Mouse (Mus musculus) fibroblast of lung, adult 2 months (primary cell): ENCODE measurements around the gene C2cd5.

Experiments
- DNase-seq: peaks from one replicate; pipeline ENCODE4 v3.0.0-alpha.2; 2011; ENCODE audit warnings: low read depth

The C2cd5 gene

DNA sequence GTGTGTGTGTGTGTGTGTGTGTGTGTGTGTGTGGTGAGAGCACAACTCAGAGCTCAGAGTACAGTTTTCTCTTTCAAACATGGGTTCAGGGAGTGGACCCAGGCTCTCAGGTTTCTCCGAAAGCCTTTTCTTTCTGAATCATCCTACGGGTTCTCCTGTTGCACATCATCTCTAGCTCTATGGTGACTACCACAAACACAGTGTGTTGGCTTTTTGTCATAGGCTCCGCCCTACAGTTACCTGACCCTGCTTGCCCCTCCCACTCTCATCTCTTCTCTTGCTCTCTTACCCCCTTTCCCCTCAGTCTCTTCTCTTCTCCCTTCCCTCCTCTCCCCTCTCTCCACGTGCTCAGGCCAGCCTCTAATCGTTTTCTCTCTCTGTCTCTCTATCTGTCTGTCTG lies 15.6 kb upstream of the C2cd5 start:
- DNase-seq, result no peak

DNA sequence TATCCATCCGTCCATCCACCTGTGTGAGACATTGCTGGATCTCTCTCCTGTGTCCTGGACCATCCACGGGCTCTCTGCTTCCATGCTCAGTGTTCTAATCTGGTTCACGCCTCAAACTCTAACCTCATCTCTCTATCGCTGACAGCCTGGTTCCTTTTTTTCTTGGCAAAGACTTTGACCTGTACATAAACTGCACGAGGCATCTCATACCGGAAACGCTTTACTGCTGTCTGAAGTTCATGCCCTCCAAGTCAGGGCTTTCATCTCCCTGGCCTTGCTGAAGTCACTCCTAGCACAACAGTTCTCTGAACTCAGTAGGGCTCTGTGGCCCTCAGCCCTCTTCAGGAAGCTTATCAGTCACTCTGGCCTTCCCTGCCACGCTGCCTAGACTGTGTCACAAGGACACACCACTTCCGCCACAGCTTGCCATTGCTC lies 15.1 kb upstream of the C2cd5 start:
- no peak for DNase-seq

DNA sequence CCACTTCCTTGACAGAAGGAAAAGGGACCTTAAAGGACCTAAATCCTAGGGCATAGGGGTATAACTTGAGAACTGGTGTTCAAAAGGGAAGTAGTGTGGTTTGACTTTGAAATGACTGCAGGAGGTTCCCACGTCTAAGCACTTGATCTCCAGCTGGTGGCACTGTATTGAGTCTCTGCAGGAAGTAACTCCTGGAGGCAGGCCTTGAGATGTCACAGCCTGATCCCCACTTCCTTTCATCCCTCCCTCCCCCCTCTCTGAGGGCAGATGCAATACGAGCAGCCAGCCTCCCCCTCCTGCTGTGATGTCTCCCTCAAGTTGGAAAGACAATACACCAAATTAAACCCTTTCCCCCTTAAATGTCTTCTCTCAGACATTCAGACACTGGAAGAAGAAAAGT lies 14.6 kb upstream of the C2cd5 start:
- no peak for DNase-seq

DNA sequence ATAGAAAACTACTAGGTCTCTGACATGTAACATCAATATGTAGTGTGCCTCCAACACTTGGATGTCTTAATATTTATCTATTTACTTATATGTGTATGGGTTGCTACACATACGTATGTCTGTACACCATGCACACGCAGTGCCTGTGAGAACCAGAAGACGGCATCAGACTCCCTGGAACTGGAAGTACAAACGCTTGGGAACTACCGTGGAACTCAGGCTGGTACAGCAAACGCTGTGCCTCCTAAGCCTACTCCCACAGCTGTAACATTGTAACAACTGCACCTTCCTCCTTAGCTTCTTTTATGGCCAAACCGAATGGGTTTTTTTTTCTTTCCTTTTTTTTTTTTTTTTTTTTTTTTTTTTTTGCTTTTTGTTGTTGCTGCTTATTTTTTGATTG lies 10.4 kb upstream of the C2cd5 start:
- no peak for DNase-seq

DNA sequence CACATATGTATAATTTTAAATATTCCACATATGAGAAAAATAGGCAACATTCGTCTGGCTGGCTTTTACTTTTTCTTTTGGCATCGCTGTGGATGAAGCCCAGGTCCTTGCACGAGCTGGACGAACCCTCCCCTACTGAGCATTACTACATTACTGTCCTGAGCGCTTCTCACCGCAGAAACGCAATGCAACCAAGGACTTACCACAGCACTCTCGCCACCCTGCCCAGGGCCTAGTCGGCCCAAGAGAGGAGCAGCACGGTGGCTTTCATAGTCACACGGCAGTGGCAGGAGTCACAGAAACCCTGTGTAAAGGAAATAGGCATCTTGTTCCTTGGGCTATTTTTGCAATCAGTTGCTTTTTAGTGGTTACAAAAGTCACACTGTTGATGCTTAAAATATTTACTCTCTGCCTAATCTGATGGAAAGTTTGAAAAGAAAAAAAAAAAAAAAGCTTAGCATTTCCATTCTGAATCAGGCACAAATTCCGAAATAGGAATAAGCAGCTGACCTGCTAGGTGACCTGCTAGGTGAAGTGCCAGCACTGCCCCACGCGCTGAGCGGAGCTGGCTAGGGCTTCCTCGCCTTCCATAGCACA lies 9.8 kb upstream of the C2cd5 start:
- no peak for DNase-seq

DNA sequence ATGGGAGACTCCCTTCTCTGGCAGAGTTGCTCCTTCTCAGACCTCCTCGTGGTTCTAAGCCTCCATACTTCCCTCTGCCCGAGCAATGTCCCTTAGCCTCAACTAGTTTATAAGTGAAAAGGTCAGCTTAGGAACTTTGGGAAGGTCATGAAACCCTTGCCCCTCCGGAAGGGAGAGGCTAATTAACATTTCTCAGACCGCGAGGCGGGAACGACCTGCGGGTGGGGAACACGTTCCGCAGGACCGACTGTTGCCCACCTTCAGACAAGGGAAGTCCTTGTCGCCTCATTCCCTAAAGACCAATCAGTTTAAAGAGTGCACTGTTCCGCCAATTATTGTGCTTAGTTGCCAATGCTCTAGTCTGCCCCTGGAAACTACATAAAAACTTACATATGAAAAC lies 8.1 kb upstream of the C2cd5 start:
- DNase-seq, result no peak

DNA sequence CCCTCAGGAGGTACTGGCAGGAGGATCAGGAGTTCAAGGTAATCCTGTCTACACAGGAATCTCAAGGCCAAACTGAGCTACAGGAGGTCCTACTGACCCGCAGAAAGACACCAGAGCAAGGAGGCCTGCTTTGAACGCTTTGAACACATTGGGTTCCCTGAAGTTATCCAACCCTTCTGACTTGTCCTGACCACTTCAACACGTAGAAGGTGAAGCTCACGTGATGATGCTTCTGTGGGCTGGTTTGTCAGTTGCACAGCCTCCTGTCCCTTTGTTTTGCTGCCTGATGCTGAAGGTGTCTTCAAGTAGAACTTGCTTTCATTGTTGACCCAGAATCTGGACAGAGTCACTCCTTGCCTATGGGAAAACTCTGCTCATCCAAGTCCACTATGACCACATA lies 7.7 kb upstream of the C2cd5 start:
- no peak for DNase-seq

DNA sequence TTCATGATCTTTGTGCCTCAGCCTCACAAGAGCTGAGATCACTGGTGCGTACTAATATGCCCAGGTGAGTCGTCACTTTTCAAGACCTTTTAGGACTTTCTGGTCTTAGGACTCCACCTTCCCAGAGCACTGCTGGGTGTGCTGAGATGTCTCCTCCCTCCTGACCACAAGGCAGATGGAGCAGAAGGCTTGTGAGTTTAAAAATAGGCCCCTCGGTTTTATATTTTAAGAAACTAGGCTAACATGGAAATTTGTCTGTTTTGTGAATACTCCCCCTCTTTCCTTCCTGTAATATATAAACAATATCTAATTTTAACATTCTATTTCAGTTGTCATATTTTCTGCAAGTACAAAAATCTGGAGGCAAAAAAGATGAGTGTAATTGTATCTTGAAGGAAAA lies 5.8 kb upstream of the C2cd5 start:
- DNase-seq, result no peak

DNA sequence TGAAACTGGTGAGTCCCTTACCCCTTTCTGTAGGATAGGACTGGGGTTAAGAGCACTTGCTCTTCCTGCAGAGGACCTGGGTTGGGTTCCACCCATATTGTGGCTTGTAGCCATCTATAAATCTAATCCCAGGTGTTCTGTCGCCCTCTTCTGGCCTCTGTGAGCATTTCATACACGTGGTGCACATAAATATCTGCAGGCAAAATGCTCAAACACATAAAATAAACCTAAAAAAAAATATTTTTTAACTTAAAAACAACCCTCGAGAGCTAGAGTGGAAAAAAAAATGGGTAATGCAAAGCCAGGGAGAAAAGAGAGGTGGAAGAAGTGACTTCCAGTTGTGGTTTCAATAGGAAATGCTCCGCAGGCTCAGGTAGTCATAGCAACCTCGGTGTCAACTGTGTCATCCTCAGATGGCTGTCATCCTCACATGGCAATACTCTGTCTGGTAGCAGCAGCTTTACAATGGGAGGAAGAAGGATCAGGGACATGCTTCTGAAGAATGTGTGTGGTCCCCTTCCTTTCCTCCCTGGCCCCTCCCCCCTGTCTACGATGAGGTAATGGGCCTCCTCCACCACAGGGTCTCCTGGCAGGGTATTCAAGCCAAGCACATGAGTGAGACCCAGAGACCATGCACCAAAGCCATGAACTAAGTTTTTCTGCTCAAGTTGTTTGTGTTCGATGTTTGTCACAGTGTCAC lies 4.2 kb upstream of the C2cd5 start:
- DNase-seq, result no peak

DNA sequence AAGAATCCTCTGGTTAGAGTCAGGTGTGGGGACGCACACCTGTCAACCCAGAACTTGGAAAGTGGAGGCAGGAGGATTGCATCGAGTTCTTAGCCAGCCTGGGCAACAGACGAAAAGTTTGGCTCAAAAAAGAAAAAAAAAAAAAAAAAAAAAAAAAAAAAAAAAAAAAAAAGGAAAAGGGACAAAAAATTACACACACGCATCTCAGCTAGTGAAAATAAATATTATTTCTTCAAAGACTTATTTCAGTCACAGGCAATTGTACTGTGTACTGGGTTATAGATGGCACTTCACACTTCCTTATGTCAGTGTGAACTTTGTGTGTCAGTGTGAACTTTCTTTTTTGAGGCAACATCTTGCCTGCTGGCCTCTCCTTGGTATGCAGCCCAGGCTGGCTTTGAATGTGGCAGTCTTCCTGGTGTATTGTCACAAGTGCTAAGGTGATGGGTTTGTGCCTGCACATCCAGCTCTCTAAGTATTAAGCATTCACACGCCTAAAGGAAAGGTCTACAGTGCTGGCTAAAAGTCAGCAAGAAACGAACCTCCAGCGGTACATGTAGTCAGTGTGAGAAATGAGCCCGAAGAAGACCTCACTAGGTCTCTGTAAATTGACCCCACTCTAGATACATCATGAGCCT lies 656 bp upstream of the C2cd5 start:
- DNase-seq, result no peak

DNA sequence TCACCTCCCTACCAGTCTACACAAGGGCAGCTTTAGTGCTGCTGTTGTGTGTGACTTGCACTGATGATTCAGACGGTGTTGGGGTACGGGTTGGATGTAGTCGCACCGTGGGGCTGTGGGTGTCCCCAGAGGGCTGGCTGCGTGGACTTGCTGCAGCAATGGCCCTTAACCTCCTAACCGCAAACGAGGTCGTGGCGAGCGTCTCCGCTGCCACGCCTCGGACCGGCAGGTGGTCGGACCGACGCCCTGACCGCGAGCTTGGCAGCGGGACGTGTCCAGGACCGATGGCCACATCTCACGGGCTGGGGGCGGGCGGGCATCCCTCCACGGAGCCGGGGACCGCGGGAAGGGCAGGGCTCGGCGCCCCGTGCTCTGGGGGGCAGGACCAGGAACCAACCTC lies 660 bp downstream of the C2cd5 start:
- no peak for DNase-seq

DNA sequence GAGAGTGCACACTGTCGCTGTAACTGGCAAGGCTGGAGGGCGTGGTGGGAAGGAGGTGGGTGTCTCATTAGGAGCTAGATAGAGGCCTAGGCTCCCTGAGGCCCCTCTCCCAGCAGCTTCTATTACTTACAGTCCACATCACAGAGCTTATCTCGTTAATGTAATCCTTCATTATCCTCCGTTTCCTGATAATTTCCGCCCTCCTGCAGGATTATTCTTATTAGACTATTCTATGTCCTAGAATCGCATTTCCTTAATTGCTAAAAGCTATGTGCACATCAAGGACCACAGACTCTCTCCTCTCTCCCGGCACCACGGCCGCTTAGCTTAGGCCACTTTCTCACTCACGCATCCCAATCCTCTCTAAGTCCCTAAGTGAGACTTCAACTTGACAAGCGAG lies 4.8 kb downstream of the C2cd5 start:
- no peak for DNase-seq

DNA sequence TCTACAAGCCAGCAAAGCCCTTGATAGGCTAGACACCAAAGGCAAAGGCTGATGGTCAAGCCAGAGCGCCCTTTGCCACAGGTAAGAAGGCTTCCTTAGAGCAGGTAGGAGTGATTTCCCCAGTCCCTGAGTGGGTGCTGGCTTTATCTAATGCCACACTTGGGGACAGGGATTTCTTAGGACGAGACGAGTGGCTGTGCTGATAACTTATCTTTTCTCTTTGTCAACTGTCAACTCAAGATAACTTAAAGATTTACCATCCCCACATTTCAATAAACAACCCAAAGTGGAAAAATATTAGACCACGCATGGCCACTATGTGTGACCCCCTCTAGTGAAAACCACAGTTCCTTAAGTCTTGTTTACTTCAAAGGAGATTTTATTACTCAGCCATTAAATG lies 7.1 kb downstream of the C2cd5 start:
- DNase-seq, result no peak

DNA sequence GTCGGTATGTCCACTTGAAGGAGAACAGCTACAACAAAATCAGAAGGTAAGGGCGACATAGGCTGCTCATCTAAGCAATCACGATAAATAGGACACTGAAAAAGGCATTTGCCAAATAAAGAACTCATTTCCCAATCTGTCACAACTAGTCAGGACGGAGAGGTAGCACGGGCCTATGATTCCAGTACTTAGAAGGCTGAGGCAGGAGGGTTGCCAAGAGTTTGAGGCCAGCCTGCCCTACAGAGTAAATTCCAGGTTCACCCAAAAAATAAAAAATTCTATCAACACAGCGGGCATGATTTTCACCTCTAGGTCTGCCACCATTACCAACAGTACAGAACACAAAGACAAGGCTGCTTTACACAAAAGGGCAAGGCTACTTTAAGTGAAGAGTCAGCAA lies 8.9 kb downstream of the C2cd5 start:
- no peak for DNase-seq

DNA sequence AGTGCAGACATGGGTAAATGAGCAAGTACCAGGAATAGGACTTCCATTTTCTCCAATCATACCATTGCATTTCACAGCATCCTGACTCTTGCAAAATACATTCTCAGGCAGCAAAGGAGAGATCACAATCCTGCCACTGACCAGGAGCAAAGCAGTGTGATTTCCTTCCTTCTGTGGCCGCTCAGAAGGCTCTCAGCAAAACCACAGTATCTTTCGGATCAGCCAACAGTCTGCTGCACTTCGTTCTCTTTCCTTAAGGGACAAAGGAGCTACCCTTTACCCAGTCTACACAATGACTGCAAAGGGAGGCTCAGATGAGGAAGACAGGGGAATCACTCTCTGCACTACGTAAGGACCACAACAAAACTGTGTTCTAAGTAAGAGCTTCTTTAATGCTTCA lies 12.6 kb downstream of the C2cd5 start:
- no peak for DNase-seq

DNA sequence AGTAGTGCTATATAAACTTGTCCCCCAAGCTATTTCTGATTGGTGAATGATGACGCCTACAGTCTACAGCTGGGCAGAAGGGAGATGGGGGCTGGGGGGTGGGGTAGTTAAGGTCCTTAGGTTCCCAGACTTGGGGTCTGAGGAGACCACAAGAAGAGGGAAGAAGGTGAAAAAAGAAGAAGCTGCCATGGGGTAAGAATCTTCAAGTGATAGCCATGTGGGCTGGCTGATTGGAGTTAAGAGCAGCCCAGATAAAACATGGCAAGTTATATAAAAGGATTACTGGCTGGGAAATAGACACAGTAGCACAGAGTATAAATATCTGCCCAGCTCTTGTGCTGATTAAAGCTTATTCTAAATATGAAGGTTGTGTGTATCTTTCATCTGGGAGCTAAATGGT lies 14.0 kb downstream of the C2cd5 start:
- DNase-seq, result no peak

DNA sequence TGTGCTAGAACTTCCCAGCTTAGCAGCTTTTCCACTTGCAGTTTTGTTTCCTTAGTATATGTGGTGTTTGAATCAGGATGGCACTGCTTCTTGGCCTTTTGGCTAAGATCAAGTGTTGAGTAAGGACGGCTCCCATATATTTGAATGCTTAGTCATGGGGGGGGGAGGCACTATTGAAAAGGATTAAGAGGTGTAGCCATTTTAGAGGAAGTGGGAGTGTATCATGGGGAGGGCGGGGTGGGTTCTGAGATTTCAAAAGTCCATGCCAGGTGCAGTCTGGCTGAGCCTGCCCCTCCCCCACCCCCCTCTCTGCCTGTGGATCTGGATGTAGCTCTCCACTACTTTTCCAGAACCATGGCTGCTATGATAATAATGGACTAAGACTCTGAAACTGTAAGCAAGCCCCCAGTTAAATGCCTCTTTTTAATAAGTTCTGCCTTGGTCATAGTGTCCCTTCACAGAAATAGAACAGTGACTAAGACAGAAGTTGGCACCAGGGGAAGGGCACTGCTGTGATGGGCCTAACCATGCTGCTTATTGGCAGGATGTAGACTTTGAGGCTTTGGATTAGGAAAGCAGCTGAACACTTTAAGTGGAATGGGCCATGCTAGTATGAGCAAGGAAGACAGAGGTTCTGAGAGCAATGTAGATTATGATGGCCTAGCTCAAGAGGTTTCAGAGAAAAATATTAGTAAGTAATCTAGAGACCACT lies 15.5 kb downstream of the C2cd5 start:
- DNase-seq, result no peak

DNA sequence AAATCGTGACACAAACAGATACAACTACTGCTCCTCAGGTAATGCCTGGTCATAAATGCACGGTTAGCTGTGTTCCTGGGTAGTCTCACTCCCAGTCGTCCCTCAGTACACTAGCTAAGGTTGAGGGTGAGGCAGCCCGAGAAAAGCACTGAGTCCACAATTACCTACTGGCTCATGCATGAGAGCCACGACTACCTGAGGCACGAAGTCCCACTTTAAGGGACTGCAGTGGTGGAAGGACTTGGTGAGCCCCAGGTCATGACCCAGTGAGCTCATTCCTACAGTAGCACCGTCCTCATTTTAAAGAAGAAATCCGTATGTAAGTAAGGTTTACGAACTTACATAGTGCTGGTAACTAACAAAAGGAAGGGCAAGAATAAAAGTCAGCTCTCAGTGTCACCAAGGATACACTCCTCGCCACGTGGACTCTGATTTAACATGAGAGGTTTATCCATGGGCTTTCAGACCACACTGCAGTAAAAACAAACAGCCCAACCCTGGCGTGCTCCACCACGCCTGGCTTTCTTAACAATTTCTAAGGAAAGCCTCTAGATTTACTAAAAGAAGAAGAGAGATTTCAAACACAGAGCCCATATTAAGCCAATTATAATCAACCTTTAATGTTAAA lies 18.3 kb downstream of the C2cd5 start:
- DNase-seq, result no peak

DNA sequence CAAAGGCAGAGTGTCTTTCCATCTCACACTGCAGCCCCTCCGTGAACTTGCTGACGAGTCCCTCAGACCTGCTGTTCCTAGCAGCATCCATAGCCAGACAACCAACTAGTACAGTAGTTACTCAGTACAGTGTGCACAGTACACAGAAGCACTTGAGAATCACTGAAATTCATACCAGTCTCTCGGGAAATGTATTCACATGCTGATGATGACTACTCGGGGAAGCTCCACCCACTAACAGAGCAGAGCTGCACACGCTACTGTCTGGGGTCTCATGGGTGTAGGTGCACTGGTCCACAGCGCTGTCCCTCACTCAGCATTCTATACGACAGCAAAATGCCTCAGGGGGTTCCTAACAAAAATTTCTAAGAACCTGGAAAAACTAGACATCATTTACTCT lies 19.2 kb downstream of the C2cd5 start:
- no peak for DNase-seq

DNA sequence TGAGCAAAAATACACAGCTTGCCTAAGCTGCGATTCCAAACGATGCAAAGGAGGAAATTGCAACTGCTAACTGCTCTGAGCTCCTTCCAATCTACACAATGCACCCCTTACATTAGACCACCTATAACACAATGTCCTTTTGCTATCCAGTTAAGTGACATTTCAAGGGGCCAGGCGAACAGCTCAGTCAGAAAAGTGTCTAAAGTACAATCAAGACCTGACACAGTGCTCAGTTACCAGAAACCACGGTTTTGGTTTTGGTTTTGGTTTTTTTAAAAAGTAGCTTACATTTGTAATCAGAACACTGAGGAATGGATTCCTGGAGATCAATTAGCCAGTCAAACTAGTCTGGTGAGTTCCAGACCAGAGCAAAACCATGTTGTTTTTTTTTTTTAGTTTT lies 20.8 kb downstream of the C2cd5 start:
- no peak for DNase-seq

DNA sequence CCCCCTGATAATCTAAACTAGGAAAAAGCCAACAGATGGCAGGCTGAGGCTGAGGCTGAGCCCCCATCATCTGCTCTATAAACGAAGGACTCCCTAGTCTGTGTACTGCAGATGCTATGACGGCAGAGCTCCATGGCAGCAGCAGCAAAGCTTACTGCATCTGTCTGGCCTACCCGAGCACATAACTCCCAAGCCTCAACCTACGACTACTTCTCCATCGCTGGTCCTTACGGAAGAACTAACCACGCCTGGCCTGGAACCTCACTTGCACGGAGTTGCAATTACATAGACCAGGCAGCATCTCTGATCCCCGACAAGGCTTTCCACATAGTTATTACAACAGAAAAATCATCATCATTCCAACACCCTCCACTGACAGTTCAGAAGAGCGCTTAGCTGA lies 23.5 kb downstream of the C2cd5 start:
- no peak for DNase-seq

DNA sequence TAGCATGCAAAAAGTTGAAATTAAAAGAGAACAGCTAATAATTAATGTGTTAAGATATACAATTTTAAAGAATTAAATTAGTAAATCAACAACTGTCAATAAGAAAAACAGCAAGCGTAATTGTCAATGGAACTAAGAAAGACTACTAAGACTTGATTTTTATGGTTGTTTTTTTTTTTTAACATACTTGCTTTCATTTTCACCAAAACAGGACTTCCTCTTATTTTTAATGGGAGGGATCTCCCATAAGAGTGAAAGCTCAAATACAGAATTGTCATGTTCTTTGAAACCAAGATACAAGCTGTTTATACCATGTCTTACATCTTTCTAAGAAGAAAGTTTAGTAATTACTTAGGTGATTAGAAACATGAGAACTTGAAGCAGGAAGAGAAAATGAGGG lies 26.0 kb downstream of the C2cd5 start:
- no peak for DNase-seq

DNA sequence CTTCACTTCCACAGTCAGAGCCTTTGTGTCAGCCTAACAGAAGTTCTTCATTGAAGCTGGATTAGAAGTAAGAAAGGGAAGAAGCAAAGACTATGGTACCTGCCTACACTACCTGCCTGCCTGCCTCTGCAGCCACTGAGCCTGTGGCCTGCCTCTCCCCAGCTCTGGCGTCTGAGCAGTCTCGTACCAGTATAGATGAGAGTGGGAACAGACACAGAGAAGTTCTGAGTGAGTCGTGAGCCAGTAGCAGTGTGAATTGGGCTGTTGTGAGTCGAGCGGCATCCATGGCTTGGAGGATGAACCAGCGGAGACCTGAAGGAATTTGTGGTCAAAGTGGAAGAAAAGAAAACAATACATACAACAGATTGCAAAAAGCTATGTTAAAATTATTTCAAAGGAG lies 26.5 kb downstream of the C2cd5 start:
- no peak for DNase-seq
